ENCODE assay signal across 17 mouse cellular contexts in genomic region chr9:25340412-25340811, GRCm38 (mm10).
"Had no signal": no experiment of that assay in that cellular context is flagged by ENCODE, and none has a peak within 500 bp of the region (broad histone marks: within the 10 kb centered on the region; RNA-seq: fewer than 3 reads in every experiment).

No protein-coding gene starts in this region.

- H3K27ac ChIP-seq: liver, embryonic 15.5 days; lung, embryonic 15.5 days; macrophage; midbrain, embryonic 12.5 days; neural tube, embryonic 12.5 days; stomach, embryonic 15.5 days; stomach, postnatal 0 days had no signal

- H3K9me3 ChIP-seq: liver, embryonic 15.5 days; lung, embryonic 15.5 days; midbrain, embryonic 12.5 days; neural tube, embryonic 12.5 days; stomach, embryonic 15.5 days had no signal

- ATAC-seq: liver, postnatal 0 days; lung, postnatal 0 days had no signal

- H3K4me1 ChIP-seq: liver, embryonic 15.5 days; lung, embryonic 15.5 days; midbrain, embryonic 12.5 days; neural tube, embryonic 12.5 days; stomach, embryonic 15.5 days had no signal

- H3K36me3 ChIP-seq: liver, embryonic 15.5 days; lung, embryonic 15.5 days; midbrain, embryonic 12.5 days; neural tube, embryonic 12.5 days; stomach, embryonic 15.5 days had no signal

- H3K4me3 ChIP-seq: liver, embryonic 15.5 days; lung, embryonic 15.5 days; megakaryocyte, embryonic 14.5 days; midbrain, embryonic 12.5 days; neural tube, embryonic 12.5 days; stomach, embryonic 15.5 days had no signal

- H3K9ac ChIP-seq: liver, embryonic 15.5 days; liver, postnatal 0 days; lung, embryonic 15.5 days; midbrain, embryonic 12.5 days; neural tube, embryonic 12.5 days; stomach, embryonic 15.5 days had no signal

- H3K27me3 ChIP-seq: liver, embryonic 15.5 days; lung, embryonic 15.5 days; megakaryocyte, embryonic 14.5 days; midbrain, embryonic 12.5 days; neural tube, embryonic 12.5 days; stomach, embryonic 15.5 days had no signal

- H3K4me2 ChIP-seq: liver, embryonic 15.5 days; lung, embryonic 15.5 days; midbrain, embryonic 12.5 days; neural tube, embryonic 12.5 days; stomach, embryonic 15.5 days had no signal

- DNase-seq: liver, postnatal 0 days; lung, adult 2 months; lung, postnatal 14 days; lung, postnatal 36 days; right cerebral cortex, postnatal 14 days; thymus, adult 2 months; thymus, postnatal 25 days; thymus, postnatal 4 days had no signal
